Mouse (Mus musculus): ENCODE results near the gene Gm10985. TPM values are rescaled to one million over a fixed set of nuclear protein-coding genes. Genes with fewer than 3 reads are reported as not detected.

Gm10985 gene
- polyA plus RNA-seq (2021; fragmentation: Nextera tagmentation): not detected in 2 replicates
- long read RNA-seq, experiment 1: 0 reads
- long read RNA-seq, experiment 2: 0 reads

GRCm38 (mm10) chr3:53844786-53845185 lies at the start of gene Gm10985:
Gm10985 (plus strand) TSS chr3:53845086.

GRCm38 (mm10) chr3:53863383-53864220 lies 18.7 kb downstream of the Gm10985 start, which contains the start of gene Ufm1:
Ufm1 (minus strand) TSS chr3:53863830.

Other genes with a start within 250 kb of the Gm10985 start
- 0.13 and 0.15 TPM in 2 replicates for gene Frem2, start 187.7 kb upstream of the Gm10985 start, polyA plus RNA-seq (2021; fragmentation: Nextera tagmentation)
- 35.6 and 48.0 TPM in 2 replicates for gene Ufm1, start 18.7 kb downstream of the Gm10985 start, polyA plus RNA-seq (2021; fragmentation: Nextera tagmentation)

Measured in left cerebral cortex, adult 6 months (tissue).